Mouse (Mus musculus) heart, embryonic 10.5 days (tissue): Measurements from ENCODE around the gene Rgs7. TPM values are rescaled to one million over a fixed set of nuclear protein-coding genes. Genes with fewer than 3 reads are reported as not detected.
A peak's percentile ranks its signal among the peaks of the same experiment; 100 is the strongest.

Experiments used
- DNase-seq: peaks from one replicate; pipeline ENCODE4 v3.0.0-alpha.2; 2017; ENCODE audit warnings: low spot score
- H3K27ac ChIP-seq: fragments of 300-500 bp; sonication (generic); 2 replicates; pipeline ENCODE4 v1.5.1; 2016; ENCODE audit warnings: mild to moderate bottlenecking
- H3K27me3 ChIP-seq: fragments of 300-500 bp; sonication (generic); 2 replicates; pipeline ENCODE4 v1.6.1; 2016; ENCODE audit warnings: mild to moderate bottlenecking; ENCODE audit not compliant: poor library complexity, insufficient read depth, severe bottlenecking
- H3K36me3 ChIP-seq: fragments of 300-500 bp; sonication (generic); 2 replicates; pipeline ENCODE4 v1.6.1; 2016; ENCODE audit warnings: mild to moderate bottlenecking, moderate library complexity
- H3K4me1 ChIP-seq: fragments of 300-500 bp; sonication (generic); 2 replicates; pipeline ENCODE4 v1.6.1; 2016; ENCODE audit warnings: mild to moderate bottlenecking
- H3K4me3 ChIP-seq: fragments of 300-500 bp; sonication (generic); 2 replicates; pipeline ENCODE4 v1.5.1; 2016; ENCODE audit warnings: mild to moderate bottlenecking, moderate library complexity
- H3K9me3 ChIP-seq: fragments of 300-500 bp; sonication (generic); 2 replicates; pipeline ENCODE4 v1.6.1; 2016; ENCODE audit warnings: mild to moderate bottlenecking, moderate library complexity
- WGBS: fragments of 180-500 bp; shearing (Covaris S2); methylation state at CpG from one replicate; pipeline ENCODE4 v1.1.7; 2016; 5-methylcytosine and 5-hydroxymethylcytosine counted together
- polyA plus RNA-seq: library from polyadenylated mRNA; unstranded; fragments of >200 nt; fragmentation: Nextera tagmentation; extraction: Ambion mirVana; gene quantifications from 2 replicates; pipeline ENCODE4 v1.2.1, GENCODE M21; 2016

Gene Rgs7
- 0.37 and 0.44 TPM in 2 replicates for polyA plus RNA-seq

DNA sequence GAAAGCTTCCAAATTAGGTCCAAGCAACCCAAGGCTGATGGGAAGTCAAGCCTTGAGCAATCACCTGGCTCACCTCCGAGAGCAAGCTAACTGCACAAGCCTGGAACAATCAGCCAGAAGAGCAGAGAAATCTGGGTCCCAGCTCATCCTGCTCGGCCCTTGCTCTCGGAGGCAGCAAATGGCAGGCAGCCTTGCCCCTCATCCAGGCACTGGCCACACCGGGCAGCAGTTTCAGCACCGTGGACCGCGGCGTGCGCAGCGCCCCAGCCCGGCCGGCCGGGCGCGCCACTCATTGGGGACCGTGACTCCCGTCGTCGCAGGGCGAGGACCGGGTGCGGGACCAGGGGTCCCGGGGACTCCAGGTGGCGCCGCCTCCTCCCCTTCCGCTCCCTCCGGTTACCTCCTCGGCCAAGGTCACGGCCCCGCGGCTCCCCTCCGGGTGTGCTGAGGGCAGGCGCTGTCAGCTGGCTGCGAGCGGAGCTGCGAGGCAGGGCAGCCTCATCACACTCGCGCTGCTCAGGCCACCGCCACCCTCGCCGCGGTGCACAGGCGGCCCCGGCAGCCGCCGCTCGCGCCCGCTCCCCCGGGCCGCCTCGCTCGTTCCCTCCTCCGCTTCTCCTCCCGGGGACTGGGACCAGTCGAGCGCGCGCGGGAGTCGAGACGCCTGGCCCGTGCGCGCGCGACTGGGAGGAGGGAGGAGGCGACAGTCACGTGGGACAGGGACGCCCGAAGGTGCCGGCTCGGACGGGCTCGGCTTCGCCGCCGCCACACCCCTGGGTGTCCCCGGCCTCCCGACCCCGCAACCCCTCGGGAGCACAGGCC, at the start of gene Rgs7:
Gene Rgs7, minus strand, starts transcription at position 640 of the 822 bp plus-strand sequence.
- Histone ChIP-seq H3K36me3 (no peaks in the 10 kb centered on the region), H3K27ac (peak within 1 kb of the TSS; percentile 25), H3K4me3 (peak within 1 kb of the TSS; percentile 81), H3K9me3 (no peaks in the 10 kb centered on the region), H3K27me3 (peaks cover 49% of the 10 kb centered on the region), H3K4me1 (peaks cover 12% of the 10 kb centered on the region; the same call in 1 of the 2 replicates)
- 1% methylated on average over 78 of the region's 82 CpGs for WGBS
- peak; percentile 81 for DNase-seq

DNA sequence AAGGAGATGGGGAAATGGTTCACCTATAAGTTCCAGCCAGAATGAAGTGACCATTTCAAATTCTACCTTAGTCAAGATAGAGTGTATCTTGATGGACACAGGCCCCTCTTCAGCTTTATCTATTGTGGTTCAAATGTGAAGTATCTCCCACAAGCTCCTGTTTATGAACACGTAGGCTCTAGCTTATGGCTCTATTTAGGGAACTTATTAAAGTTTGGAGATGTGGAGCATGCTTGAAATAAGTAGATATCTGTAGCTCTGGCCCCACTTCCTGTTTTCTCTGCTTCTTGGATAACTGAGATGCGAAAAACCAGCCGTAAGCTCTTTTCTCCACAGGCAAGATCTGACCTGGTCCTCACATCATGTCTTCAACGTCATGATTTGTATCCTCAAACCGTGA, 48.4 kb upstream of the Rgs7 start:
- DNase-seq: no peak

DNA sequence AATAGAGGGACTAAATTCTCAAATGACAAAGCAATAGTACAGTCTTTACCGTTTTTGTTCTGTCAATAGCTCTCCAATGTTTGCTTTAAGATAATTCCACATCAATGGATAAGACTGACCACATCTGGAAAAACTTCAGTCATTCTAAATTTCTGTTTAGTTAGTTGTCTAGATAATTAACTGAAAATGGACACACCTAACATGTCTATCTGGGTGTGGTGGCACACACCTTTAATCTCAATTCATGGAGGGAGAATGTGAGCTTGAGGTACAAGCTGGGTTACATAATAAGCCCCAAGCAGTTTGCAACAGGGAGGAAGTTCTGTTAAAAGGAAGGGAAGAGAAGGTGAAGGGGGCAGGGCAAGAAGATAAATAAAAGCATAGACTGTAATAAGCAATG, 45.0 kb upstream of the Rgs7 start:
- H3K4me3 ChIP-seq: no peak overlapping the region
- H3K27ac ChIP-seq: no peak overlapping the region
- DNase-seq: no peak
- peaks cover 11% of the 10 kb centered on the region; the same call in 1 of the 2 replicates for H3K4me1 ChIP-seq
- no peaks in the 10 kb centered on the region for H3K9me3 ChIP-seq
- no peaks in the 10 kb centered on the region for H3K27me3 ChIP-seq
- 43% methylated on average over 1 of the region's 1 CpGs for WGBS
- no peaks in the 10 kb centered on the region for H3K36me3 ChIP-seq

More for the DNA sequence above, 48.4 kb upstream of the Rgs7 start:
- Histone ChIP-seq H3K36me3 (no peaks in the 10 kb centered on the region), H3K27ac (no peak overlapping the region), H3K9me3 (no peaks in the 10 kb centered on the region), H3K27me3 (no peaks in the 10 kb centered on the region), H3K4me1 (peaks cover 11% of the 10 kb centered on the region; the same call in 1 of the 2 replicates), H3K4me3 (no peak overlapping the region)
- WGBS: 77% methylated on average over 5 of the region's 5 CpGs

DNA sequence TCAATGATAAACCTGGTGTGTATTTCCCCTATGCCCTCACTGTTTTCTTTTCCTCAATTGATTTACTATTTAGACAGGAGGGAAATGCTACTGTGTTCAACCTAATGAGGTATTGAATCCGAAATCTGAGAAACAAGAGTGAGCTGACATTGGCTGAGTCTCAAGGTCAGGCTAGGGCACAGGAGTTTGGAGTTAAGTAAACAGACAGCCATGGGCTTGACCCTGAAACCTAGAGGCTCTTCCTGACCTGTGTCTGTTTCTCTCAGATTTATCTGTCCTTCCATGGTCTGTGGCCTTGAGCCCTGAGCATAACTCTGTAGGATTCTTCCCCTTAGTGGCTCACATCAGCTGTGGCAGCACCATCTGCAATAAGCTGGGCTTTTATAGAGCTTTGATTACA, 37.6 kb upstream of the Rgs7 start:
- no peak overlapping the region for H3K27ac ChIP-seq
- no peaks in the 10 kb centered on the region for H3K4me1 ChIP-seq
- H3K27me3 ChIP-seq: no peaks in the 10 kb centered on the region
- no peaks in the 10 kb centered on the region for H3K9me3 ChIP-seq
- H3K36me3 ChIP-seq: no peaks in the 10 kb centered on the region
- no peak for DNase-seq
- 77% methylated on average over 1 of the region's 1 CpGs for WGBS
- H3K4me3 ChIP-seq: no peak overlapping the region

DNA sequence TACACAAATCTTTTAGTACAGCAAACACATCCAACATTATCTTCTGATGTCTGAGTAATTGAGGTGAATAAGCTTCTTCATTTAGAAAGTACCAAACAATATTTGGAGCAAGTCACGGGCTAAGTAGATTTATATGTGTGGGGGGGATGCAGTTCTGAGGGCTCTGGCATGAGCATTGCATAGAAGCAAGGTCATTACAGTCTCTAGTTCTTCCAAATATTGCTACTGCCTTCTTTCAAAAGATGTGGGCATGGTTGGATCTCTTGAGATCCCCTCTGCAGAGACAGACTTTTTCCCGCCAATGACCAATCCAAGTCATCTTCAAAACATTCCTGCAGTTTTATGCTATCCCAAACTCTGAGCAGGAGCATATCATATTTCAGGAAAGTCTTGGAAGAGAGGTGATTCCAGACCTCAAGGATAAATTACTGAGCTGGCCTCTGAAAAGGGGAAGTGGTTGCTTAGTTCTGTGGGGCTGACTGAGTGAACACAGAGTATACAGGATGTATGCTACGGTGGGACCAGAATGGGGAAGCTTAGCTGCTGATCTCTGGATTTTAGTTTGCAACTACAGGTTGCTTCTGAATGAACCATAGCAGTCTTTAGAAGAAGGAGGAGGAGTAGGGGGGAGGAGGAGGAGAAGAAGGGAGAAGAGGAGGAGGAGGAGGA, 32.5 kb upstream of the Rgs7 start:
- no peak for DNase-seq
- H3K9me3 ChIP-seq: no peaks in the 10 kb centered on the region
- no peak overlapping the region for H3K4me3 ChIP-seq
- 84% methylated on average over 3 of the region's 3 CpGs for WGBS
- no peaks in the 10 kb centered on the region for H3K4me1 ChIP-seq
- no peaks in the 10 kb centered on the region for H3K36me3 ChIP-seq
- H3K27ac ChIP-seq: no peak overlapping the region
- no peaks in the 10 kb centered on the region for H3K27me3 ChIP-seq

DNA sequence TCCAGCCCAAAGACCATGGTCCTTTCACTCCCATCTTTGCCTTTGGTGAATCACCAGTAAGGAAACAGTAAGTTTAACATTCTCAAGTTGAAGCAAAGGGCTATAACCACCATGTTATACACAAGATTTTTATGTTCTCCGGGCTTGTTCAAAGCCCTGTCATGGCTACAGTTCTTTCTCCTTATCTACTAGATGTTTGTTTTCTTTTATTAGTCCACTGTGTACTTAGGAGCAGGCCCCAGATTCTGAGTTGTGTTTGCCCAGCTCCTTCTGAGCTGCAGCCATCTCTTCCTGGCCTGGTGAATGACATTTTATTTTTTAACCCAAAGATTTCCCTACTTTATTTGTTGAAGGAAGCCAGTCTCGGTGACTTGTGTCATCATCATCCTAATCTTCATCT, 31.3 kb upstream of the Rgs7 start:
- DNase-seq: no peak
- Histone ChIP-seq H3K4me3 (no peak overlapping the region), H3K27ac (no peak overlapping the region), H3K36me3 (no peaks in the 10 kb centered on the region), H3K4me1 (no peaks in the 10 kb centered on the region), H3K9me3 (no peaks in the 10 kb centered on the region), H3K27me3 (no peaks in the 10 kb centered on the region)
- 77% methylated on average over 2 of the region's 2 CpGs for WGBS

DNA sequence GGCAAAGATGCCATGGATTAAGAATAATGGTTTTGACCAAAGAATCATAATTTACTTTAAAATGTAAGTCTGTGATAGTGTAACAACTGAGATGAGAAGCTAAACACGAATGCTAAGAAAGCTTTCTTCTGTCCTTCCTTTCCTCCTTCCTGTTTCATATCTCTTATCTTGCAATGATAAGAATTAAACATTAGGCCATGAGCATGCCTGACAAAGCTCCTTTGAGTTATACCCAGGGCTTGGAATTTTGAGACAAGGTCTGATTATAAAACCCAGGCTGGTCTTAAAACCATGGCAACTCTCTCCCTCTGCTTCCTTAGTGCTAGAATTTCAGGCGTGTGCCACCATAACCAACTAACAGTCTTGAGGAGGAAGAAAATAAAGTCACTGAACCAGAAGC, 22.2 kb upstream of the Rgs7 start:
- H3K36me3 ChIP-seq: no peaks in the 10 kb centered on the region
- H3K4me3 ChIP-seq: no peak overlapping the region
- no peaks in the 10 kb centered on the region for H3K27me3 ChIP-seq
- 0 out of 2 replicates have a peak, but pooled peaks cover 4% of the 10 kb centered on the region for H3K4me1 ChIP-seq
- 48% methylated on average over 2 of the region's 2 CpGs for WGBS
- H3K9me3 ChIP-seq: no peaks in the 10 kb centered on the region
- no peak overlapping the region for H3K27ac ChIP-seq
- no peak for DNase-seq

DNA sequence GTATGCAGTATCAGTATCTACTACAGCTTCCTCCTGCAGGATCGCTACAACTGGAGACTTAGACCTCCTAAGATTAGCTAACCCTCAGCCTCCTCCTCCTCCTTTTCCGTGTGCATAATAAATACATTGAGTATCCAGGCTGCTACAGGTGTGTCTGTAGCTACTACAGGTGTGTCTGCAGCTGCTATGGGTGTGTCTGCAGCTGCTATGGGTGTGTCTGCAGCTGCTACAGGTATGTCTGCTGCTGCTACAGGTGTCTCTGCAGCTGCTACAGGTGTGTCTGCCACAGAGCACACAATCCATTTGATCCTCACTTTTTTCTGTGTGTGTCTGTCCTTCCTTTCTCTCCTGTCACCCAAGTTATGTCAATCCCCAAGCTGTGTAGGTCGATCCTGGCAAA, 19.9 kb upstream of the Rgs7 start:
- no peak for DNase-seq
- H3K36me3 ChIP-seq: no peaks in the 10 kb centered on the region
- WGBS: 74% methylated on average over 3 of the region's 3 CpGs

DNA sequence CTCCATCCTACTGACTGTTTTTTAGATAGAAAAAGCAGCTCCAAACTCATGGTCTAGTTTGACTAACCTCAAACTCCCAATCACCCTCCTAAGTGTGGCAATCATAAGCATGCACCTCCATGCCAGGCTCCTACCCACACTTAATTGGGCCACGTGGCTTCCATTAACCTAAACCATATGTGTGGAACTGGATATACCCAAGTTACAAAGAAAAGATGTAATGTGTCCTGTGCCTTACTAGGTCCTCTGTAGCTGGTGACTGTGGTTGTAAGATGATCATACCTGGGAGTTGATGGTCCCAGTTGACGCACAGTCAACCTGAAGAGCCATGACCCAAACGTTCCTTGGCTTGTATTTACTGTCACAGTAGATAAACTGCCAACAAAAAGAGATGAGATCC, 17.7 kb upstream of the Rgs7 start:
- no peak overlapping the region for H3K27ac ChIP-seq
- H3K9me3 ChIP-seq: no peaks in the 10 kb centered on the region
- peaks cover 10% of the 10 kb centered on the region; the same call in 1 of the 2 replicates for H3K4me1 ChIP-seq
- no peak overlapping the region for H3K4me3 ChIP-seq
- no peaks in the 10 kb centered on the region for H3K27me3 ChIP-seq
- H3K36me3 ChIP-seq: no peaks in the 10 kb centered on the region
- no peak for DNase-seq
- 80% methylated on average over 3 of the region's 3 CpGs for WGBS

More for the DNA sequence above, 19.9 kb upstream of the Rgs7 start:
- no peak overlapping the region for H3K27ac ChIP-seq
- no peaks in the 10 kb centered on the region for H3K9me3 ChIP-seq
- H3K27me3 ChIP-seq: no peaks in the 10 kb centered on the region
- H3K4me3 ChIP-seq: no peak overlapping the region
- H3K4me1 ChIP-seq: peaks cover 7% of the 10 kb centered on the region; the same call in 1 of the 2 replicates

DNA sequence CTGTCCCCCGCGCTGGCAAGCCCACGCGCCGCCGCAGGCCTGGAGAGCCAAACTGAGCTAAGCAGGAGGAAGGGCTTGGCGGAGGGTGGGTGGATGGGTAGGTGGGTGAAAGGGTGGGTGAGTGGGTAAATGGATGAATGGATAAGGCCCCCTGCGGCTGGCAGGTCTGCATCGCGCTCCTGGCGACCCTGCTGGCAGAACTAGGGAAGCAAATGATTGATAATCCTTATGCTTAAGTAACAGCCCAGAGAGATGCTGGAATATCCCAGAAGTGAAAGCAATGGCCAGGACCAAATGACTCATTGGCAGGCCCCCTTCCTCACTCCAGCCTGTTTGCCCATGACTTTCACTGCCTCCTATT, 363 bp upstream of the Rgs7 start:
- WGBS: 1% methylated on average over 11 of the region's 11 CpGs
- no peak for DNase-seq
- Histone ChIP-seq H3K4me3 (peak overlapping the region; percentile 81), H3K4me1 (peaks cover 12% of the 10 kb centered on the region; the same call in 1 of the 2 replicates), H3K36me3 (no peaks in the 10 kb centered on the region), H3K9me3 (no peaks in the 10 kb centered on the region), H3K27ac (peak overlapping the region; percentile 25), H3K27me3 (peaks cover 49% of the 10 kb centered on the region)

DNA sequence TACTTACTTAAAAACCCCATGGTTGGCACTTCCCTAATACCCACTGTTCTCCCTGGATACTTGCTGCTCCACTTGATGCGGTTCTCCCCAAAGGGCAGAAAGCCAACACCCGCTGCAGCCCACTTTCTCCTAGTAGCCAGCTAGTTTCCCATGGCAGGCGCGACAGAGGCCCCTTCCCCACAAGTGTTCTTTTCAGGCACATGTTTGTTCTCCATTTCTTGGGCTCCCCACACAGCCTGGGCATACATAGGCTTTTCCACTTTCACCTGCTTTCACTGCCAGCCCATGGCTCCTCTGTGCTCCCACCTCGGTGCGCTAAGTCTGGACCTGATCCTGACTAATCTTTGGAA, 814 bp downstream of the Rgs7 start:
- Histone ChIP-seq H3K9me3 (no peaks in the 10 kb centered on the region), H3K4me3 (peak overlapping the region; percentile 81), H3K36me3 (no peaks in the 10 kb centered on the region), H3K4me1 (peaks cover 12% of the 10 kb centered on the region; the same call in 1 of the 2 replicates), H3K27ac (no peak overlapping the region), H3K27me3 (peaks cover 49% of the 10 kb centered on the region)
- WGBS: 19% methylated on average over 6 of the region's 6 CpGs
- no peak for DNase-seq

DNA sequence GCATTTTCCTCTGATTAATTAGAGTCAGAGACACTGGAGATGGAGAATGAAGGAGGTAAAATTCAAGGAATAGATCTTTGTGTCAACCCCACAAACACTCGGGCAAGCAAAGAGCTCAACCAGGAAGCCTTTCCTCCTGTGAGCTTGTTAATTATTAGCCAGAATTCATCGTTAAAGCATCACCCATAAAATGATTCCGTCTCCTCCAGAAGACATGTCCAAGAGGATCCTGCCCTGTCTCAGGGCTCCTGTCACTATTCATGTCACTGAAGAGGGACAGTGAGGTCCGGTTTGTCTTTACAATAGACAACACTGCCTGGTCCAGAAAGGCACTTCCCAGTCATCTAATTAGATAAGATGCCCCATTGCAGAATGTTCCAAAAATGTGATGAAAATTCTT, 7.2 kb downstream of the Rgs7 start:
- peak; percentile 33 for DNase-seq
- peaks cover 3% of the 10 kb centered on the region; the same call in 1 of the 2 replicates for H3K27me3 ChIP-seq
- H3K4me1 ChIP-seq: no peaks in the 10 kb centered on the region
- H3K27ac ChIP-seq: no peak overlapping the region
- H3K9me3 ChIP-seq: no peaks in the 10 kb centered on the region
- no peaks in the 10 kb centered on the region for H3K36me3 ChIP-seq
- WGBS: 70% methylated on average over 4 of the region's 4 CpGs
- no peak overlapping the region for H3K4me3 ChIP-seq

DNA sequence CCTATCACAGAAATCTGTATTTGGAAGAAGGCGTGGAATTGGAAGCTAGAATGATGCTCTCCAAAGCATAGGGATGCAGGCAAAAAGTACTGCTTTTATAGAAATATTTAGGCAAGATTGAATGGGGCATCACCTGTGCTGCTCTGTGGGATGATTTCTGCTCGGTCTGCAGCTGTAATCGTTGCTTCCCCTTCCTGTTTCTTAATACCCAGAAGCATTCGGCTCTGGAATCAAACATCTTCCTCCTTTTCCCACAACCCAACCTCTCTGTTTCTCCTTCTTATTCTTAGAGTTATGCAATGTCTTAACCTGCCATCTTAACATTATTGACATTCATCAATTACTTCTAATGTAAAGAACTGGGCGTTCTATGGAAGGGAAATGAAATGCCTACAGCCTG, 19.2 kb downstream of the Rgs7 start:
- Histone ChIP-seq H3K9me3 (no peaks in the 10 kb centered on the region), H3K27me3 (no peaks in the 10 kb centered on the region), H3K4me3 (no peak overlapping the region), H3K27ac (no peak overlapping the region), H3K4me1 (no peaks in the 10 kb centered on the region), H3K36me3 (no peaks in the 10 kb centered on the region)
- no peak for DNase-seq
- WGBS: 83% methylated on average over 5 of the region's 5 CpGs
